Mouse (Mus musculus): ENCODE measurements around the gene Nkd1. TPM values are rescaled to one million over a fixed set of nuclear protein-coding genes. Genes with fewer than 3 reads are reported as not detected.

Gene Nkd1
- polyA plus RNA-seq, 1 experiment: 2.6 TPM

DNA sequence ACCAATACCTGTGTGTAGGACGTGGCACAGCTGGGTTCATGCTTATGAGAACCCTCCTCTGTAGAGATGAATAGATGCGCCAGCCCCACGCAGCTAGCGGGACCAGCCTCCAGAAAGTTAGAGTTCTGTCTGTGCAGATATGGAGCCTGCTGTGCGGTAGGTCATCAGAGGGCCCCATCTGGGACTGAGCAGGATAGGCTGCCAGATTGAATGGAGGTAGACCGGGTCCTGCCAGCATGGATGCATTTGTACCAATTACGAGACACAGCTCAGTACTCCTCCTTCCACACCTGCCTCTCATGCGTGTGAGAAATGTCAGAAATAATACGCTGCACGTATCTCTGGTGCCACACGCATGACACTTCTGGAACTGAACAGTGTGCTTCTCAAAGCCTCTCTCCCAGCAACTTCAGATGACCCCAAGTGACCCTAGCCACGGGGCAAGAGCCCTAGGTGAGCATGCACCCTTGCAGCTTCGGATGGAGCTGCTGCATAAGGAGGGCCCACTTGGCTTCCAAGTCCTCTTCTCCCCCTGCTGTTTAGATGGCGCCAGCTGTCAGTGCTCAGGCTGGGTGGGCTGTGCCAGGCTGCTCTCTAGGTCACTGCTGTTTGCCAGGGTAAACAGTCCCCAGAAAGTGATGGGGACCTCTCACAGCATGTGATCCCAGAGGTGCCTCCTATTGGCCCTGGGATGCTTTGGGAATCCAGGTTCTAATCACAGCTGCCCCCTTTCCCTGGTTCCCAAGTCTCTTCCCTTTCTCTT is 57.4 kb downstream of the Nkd1 start:
- H3K4me1 ChIP-seq (ENCODE audit: control insufficient read depth, insufficient read depth, insufficient read length, low read length): peaks cover 6% of the 10 kb centered on the region
- no peak overlapping the region for H3K27ac ChIP-seq (replicated peaks; ENCODE audit: low read depth, low read length)
- no peak overlapping the region for H3K4me3 ChIP-seq (ENCODE audit: insufficient read depth, low read depth, low read length)

DNA sequence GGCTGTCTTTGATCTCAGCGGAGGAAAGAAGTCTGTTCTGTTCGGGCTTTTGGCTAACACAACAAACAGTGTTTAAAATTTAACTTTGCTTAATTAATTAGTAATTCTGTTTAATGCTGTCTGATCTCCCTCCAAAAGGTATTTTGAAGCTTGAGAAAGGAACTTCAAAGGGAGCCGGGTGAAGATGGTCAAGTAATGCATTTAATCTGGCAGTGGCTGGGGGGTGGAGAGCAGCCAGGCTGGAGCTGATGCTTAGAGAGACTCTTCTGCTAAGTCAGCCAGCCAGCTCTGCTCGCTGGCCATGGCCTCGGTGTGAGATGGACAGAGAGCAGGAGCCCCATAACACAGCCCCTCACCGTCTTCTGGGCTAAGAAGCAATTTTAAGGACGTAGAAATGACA is 58.1 kb downstream of the Nkd1 start:
- Histone ChIP-seq H3K27ac (replicated peaks; ENCODE audit: low read depth, low read length) (no peak overlapping the region), H3K4me1 (ENCODE audit: control insufficient read depth, insufficient read depth, insufficient read length, low read length) (peaks cover 6% of the 10 kb centered on the region)

DNA sequence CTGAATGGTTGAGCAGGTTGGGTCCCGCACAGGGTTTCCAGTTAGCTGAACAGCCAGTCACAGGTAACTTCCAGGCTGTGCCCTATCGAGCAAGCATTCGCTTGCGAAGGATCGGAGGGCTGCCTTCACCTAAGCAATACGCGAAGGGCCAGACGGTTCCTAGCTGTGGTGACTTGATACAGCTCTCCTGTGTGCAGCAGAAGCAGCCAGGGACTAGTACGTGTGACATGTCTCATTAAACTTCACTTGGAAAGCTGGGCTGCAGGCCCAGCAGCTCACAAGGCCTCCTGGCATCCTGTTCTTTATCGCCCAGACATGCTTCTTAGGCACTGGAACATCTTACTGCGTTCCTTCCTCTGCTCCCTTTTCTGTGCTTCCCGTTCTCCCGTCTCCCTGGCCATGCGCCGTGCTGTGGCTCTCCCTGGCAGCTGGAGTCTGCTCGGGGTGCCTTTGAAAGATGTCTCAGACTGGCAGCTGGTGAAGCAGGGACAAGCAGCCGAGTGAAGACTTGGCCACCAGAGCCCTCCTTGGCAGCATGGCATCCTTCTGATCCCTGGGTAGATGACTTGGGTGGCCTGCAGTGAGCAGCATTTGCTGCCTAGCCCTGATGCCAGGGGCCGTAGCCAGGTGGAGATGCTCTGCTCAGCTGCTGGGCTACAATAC is 58.6 kb downstream of the Nkd1 start:
- Histone ChIP-seq H3K27ac (replicated peaks; ENCODE audit: low read depth, low read length) (no peak overlapping the region), H3K4me1 (ENCODE audit: control insufficient read depth, insufficient read depth, insufficient read length, low read length) (peaks cover 6% of the 10 kb centered on the region), H3K4me3 (ENCODE audit: insufficient read depth, low read depth, low read length) (no peak overlapping the region)

More for the DNA sequence above, 58.1 kb downstream of the Nkd1 start:
- H3K4me3 ChIP-seq (ENCODE audit: insufficient read depth, low read depth, low read length): no peak overlapping the region

- Histone ChIP-seq H3K4me1 (ENCODE audit: control insufficient read depth, insufficient read depth, insufficient read length, low read length) (peaks cover 6% of the 10 kb centered on the region), H3K27ac (replicated peaks; ENCODE audit: low read depth, low read length) (no peak overlapping the region), H3K4me3 (ENCODE audit: insufficient read depth, low read depth, low read length) (no peak overlapping the region)
Observed at GRCm38 (mm10) chr8:88580785-88581184, 59.6 kb downstream of the Nkd1 start.

DNA sequence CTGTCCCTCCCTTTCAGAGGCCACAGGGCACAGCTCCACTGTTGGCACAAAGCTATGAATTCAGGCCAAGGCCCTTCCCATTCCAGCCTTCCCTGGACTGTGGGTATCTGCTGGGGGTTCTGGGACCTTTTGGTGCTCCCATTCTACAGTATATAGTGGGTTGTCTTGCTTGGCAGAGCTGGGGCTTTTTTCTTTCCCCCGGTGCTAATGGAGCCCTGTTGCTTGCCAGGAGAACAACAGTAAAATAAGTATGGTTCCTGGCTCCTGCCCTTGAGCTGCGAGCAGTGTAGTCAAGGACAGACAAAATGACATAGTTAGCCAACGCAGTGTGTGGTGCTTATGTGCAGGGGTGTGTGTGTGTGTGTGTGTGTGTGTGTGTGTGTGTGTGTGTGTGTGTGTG is 62.7 kb downstream of the Nkd1 start:
- Histone ChIP-seq H3K27ac (replicated peaks; ENCODE audit: low read depth, low read length) (no peak overlapping the region), H3K4me3 (ENCODE audit: insufficient read depth, low read depth, low read length) (no peak overlapping the region), H3K4me1 (ENCODE audit: control insufficient read depth, insufficient read depth, insufficient read length, low read length) (no peaks in the 10 kb centered on the region)

- Histone ChIP-seq H3K4me1 (ENCODE audit: control insufficient read depth, insufficient read depth, insufficient read length, low read length) (no peaks in the 10 kb centered on the region), H3K27ac (replicated peaks; ENCODE audit: low read depth, low read length) (no peak overlapping the region), H3K4me3 (ENCODE audit: insufficient read depth, low read depth, low read length) (no peak overlapping the region)
Observed at GRCm38 (mm10) chr8:88588205-88588889, 67.2 kb downstream of the Nkd1 start.

GRCm38 (mm10) chr8:88590226-88590625 is 69.1 kb downstream of the Nkd1 start:
- Histone ChIP-seq H3K4me1 (ENCODE audit: control insufficient read depth, insufficient read depth, insufficient read length, low read length) (no peaks in the 10 kb centered on the region), H3K4me3 (ENCODE audit: insufficient read depth, low read depth, low read length) (no peak overlapping the region), H3K27ac (replicated peaks; ENCODE audit: low read depth, low read length) (no peak overlapping the region)

DNA sequence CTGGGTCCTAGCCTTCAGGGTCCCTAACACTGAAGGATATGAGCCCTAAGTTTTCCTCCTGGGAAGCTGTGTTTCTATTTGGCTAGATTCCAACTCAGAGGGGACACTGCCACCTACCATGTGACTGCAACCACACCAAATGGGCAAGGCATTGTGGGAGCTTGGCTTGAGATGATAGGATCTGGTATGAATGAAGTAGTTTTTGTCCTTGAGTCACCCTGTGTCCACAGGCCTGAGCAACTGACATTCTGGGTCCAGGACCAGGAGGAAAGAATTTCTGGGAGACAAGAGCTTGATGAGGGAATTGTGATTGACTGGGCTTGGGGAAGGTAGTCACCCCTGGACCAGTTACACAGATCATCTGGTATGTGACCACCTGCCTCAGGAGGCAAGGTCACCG is 72.8 kb downstream of the Nkd1 start:
- no peak overlapping the region for H3K27ac ChIP-seq (replicated peaks; ENCODE audit: low read depth, low read length)

DNA sequence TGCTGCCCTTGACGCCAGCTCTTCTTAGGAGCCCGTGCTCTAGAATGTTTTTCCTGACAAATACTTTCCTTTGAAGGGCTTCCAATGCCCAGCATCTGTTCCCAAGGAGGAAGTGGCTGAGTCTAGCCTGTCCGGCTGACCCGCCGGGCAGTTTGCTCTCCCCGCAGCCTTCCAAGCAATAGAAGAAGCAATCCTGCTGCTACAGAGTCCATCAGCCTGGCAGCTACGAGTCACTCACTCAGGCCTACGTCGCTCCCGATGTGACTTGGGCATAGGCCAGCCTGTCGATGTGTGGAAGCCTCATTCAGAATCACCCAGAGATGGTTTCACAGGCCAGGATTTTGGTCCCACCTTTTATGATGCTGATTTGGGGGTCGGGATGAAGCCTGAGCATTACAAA is 74.9 kb downstream of the Nkd1 start:
- no peaks in the 10 kb centered on the region for H3K4me1 ChIP-seq (ENCODE audit: control insufficient read depth, insufficient read depth, insufficient read length, low read length)
- H3K27ac ChIP-seq (replicated peaks; ENCODE audit: low read depth, low read length): no peak overlapping the region
- H3K4me3 ChIP-seq (ENCODE audit: insufficient read depth, low read depth, low read length): no peak overlapping the region

More for the DNA sequence above, 72.8 kb downstream of the Nkd1 start:
- H3K4me3 ChIP-seq (ENCODE audit: insufficient read depth, low read depth, low read length): no peak overlapping the region
- no peaks in the 10 kb centered on the region for H3K4me1 ChIP-seq (ENCODE audit: control insufficient read depth, insufficient read depth, insufficient read length, low read length)

DNA sequence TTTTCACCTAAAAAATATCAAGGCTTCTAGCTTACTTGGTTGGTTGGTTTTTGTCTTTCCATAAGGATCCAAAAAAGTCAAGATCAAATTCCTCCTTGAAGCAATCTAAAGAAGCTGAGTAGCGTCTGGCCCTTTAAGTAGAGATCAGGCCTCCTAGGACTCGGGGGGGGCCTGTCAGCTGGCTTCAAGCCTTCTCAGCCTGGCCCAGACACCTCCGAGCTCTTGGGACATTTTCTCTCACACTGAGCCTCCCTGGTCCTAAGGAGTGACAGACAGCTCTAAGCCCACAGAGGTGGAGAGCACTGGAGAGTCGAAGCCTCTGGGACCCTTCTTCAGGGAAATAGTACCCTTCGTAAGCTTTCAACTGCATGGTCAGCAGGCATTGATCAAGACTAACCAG is 77.4 kb downstream of the Nkd1 start:
- H3K4me3 ChIP-seq (ENCODE audit: insufficient read depth, low read depth, low read length): no peak overlapping the region
- H3K27ac ChIP-seq (replicated peaks; ENCODE audit: low read depth, low read length): no peak overlapping the region
- no peaks in the 10 kb centered on the region for H3K4me1 ChIP-seq (ENCODE audit: control insufficient read depth, insufficient read depth, insufficient read length, low read length)

GRCm38 (mm10) chr8:88599491-88599890 is 78.3 kb downstream of the Nkd1 start:
- Histone ChIP-seq H3K27ac (replicated peaks; ENCODE audit: low read depth, low read length) (no peak overlapping the region), H3K4me3 (ENCODE audit: insufficient read depth, low read depth, low read length) (no peak overlapping the region), H3K4me1 (ENCODE audit: control insufficient read depth, insufficient read depth, insufficient read length, low read length) (no peaks in the 10 kb centered on the region)

DNA sequence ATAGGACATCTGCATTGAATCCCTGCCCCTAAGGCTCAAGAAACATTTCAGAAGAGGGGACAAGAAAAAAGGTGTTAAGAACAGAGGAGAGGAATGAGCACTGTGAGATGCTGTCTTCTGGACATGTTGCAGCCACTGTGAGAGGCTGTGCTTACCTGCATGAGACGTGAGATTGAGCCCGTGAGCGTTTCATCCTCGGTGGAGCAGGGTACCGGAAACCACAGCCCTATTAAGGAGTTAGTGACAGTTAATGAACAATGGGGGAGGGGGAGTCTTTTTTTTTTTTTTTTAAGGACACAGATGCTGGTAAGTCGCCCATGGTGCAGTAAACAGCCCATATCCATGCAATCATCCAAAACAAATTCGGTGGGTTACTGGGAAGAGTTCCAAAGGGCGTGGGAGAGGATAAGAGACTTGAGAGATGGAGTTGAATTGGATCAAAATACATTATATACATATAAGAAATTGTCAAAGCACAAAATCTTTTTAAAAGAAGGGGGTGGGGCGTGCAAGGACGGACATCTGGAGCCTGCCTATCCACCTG is 82.4 kb downstream of the Nkd1 start:
- H3K4me1 ChIP-seq (ENCODE audit: control insufficient read depth, insufficient read depth, insufficient read length, low read length): peaks cover 3% of the 10 kb centered on the region; the same call in 1 of the 2 replicates
- no peak overlapping the region for H3K27ac ChIP-seq (replicated peaks; ENCODE audit: low read depth, low read length)
- H3K4me3 ChIP-seq (ENCODE audit: insufficient read depth, low read depth, low read length): no peak overlapping the region

DNA sequence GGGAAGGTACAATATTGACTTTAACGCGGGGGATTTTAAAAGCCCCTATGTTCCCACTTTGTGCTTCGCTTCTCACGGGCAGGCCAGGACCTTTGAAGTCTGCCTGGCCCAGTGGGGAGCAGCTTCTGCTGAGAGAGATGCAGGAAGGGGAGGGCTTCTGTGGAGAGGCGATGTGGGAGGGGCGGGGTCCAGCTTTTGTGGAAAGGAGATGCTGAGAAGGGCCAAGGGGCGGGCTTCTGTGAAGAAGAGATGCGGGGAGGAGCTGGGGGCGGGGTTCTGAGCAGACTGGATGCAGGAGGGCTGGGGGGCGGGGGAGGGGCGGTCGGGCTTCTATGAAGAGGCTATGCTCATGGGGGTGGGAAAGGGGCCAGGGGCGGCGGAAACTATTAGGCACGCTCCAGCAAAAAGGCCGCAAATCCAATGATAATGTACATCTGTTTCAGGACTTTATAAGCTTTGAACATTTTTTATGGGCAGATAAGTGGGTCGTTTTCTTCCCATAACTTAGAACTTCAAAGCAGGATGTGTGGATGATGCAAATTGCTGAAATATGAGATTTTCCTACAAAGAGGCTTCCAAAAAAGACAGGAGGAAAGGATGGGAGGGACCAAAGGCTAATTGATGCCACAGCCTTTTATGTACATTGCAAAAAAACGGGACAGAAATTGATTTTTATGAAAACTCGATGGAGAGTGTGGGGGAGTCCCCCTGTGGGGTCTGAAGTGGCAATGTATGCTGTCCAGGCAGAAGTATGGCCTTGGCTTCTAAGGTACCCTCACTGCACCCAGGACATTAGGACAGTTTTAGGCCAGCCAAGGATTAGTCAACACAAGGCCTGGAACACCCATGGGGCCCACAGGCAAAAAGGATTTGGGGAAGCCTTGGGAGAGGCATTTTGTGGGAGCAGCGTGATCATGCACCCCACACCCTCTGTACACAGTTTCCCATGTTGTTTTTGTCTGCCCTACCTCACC is 83.2 kb downstream of the Nkd1 start:
- Histone ChIP-seq H3K27ac (replicated peaks; ENCODE audit: low read depth, low read length) (no peak overlapping the region), H3K4me1 (ENCODE audit: control insufficient read depth, insufficient read depth, insufficient read length, low read length) (peaks cover 3% of the 10 kb centered on the region; the same call in 1 of the 2 replicates), H3K4me3 (ENCODE audit: insufficient read depth, low read depth, low read length) (no peak overlapping the region)

DNA sequence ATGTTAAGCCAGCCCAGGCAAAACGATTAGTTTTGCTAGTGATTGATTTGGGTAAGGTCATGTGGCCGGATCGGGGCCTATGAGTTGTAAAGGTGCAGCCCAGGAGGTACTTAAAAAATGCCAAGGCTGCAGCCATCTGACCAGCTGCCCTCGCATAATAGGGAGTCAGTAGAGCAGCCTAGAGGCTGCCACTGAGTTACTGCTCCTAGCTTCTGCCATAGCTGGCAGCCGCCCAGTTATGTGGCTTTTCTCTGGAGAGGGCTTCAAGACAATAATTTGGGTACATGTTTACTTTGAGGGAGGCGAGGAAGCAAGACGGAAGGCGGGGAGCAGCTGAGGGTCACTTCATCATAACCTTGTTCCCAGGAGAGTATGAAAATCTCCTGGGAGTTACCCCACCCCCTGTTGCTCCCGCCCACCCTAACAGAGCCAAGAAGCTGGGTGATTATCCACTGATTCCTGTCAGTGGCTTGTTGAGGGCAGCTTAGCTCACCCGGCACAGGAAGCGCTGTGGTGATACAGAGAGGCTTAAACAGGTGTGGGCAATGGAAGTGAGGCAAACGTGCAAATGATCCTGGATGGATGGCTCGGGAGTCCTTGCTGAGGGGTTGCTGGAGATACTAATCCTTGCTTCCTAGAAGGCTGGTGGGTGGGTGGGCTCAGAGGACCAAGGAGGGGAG is 84.3 kb downstream of the Nkd1 start:
- Histone ChIP-seq H3K4me3 (ENCODE audit: insufficient read depth, low read depth, low read length) (no peak overlapping the region), H3K4me1 (ENCODE audit: control insufficient read depth, insufficient read depth, insufficient read length, low read length) (peaks cover 3% of the 10 kb centered on the region; the same call in 1 of the 2 replicates), H3K27ac (replicated peaks; ENCODE audit: low read depth, low read length) (no peak overlapping the region)
